Mouse (Mus musculus) hindbrain, embryonic 15.5 days (tissue): ENCODE data around the gene Siva1. TPM values are rescaled to one million over a fixed set of nuclear protein-coding genes. Genes with fewer than 3 reads are reported as not detected.

Experiments used
- ATAC-seq: fragments of 200-750 bp; cut with Nextera tagmentation; 2 replicates; pipeline ENCODE4 v1.8.0; 2017; ENCODE audit warnings: low read depth, moderate number of reproducible peaks, moderate TSS enrichment; ENCODE audit not compliant: low FRiP score
- H3K27ac ChIP-seq: fragments of 300-500 bp; sonication (generic); replicated peaks from 2 replicates; pipeline ENCODE4 v1.5.1; 2015; ENCODE audit warnings: mild to moderate bottlenecking, inconsistent platforms
- H3K27me3 ChIP-seq: fragments of 300-500 bp; sonication (generic); 2 replicates; pipeline ENCODE4 v1.6.1; 2015; ENCODE audit warnings: control low read depth, inconsistent platforms
- H3K36me3 ChIP-seq: fragments of 300-500 bp; sonication (generic); 2 replicates; pipeline ENCODE4 v1.6.1; 2015; ENCODE audit warnings: control low read depth, inconsistent platforms
- H3K4me1 ChIP-seq: fragments of 300-500 bp; sonication (generic); replicated peaks from 2 replicates; pipeline ENCODE4 v1.6.1; 2015; ENCODE audit warnings: control low read depth, inconsistent platforms
- H3K4me2 ChIP-seq: fragments of 300-500 bp; sonication (generic); 2 replicates; pipeline ENCODE4 v1.6.1; 2015; ENCODE audit warnings: moderate library complexity, mild to moderate bottlenecking, inconsistent platforms
- H3K4me3 ChIP-seq: fragments of 300-500 bp; sonication (generic); 2 replicates; pipeline ENCODE4 v1.5.1; 2015; ENCODE audit warnings: mild to moderate bottlenecking, inconsistent platforms
- H3K9ac ChIP-seq: fragments of 300-500 bp; sonication (generic); 2 replicates; pipeline ENCODE4 v1.6.1; 2015; ENCODE audit warnings: inconsistent platforms
- H3K9me3 ChIP-seq: fragments of 300-500 bp; sonication (generic); 2 replicates; pipeline ENCODE4 v1.6.1; 2016; ENCODE audit warnings: control low read depth, inconsistent platforms
- WGBS: fragments of 180-500 bp; shearing (Covaris S2); methylation state at CpG from one replicate; pipeline ENCODE4 v1.1.7; 2015; 5-methylcytosine and 5-hydroxymethylcytosine counted together
- polyA plus RNA-seq: library from polyadenylated mRNA; unstranded; fragments of >200 nt; fragmentation: Nextera tagmentation; extraction: Ambion mirVana; gene quantifications from 2 replicates; pipeline ENCODE4 v1.2.1, GENCODE M21; 2015

Siva1 gene
- polyA plus RNA-seq, 1 experiment from 2014 or later: 55.6 TPM

GRCm38 (mm10) chr12:112663303-112663702 is 18.8 kb downstream of the Siva1 start:
- peak overlapping the region; percentile 80 for H3K27ac ChIP-seq
- H3K4me1 ChIP-seq: peaks cover 80% of the 10 kb centered on the region
- H3K4me2 ChIP-seq: peak overlapping the region; percentile 33
- ATAC-seq: no peak
- H3K36me3 ChIP-seq: peaks cover 17% of the 10 kb centered on the region
- H3K9ac ChIP-seq: no peak overlapping the region
- H3K27me3 ChIP-seq: no peaks in the 10 kb centered on the region
- no peaks in the 10 kb centered on the region for H3K9me3 ChIP-seq
- no peak overlapping the region for H3K4me3 ChIP-seq
- WGBS: 54% methylated on average over 11 of the region's 11 CpGs

- peak; percentile 6; the same call in 1 of the 2 replicates for ATAC-seq
- Histone ChIP-seq H3K9me3 (no peaks in the 10 kb centered on the region), H3K27ac (peak overlapping the region; percentile 80), H3K4me1 (peaks cover 84% of the 10 kb centered on the region), H3K27me3 (no peaks in the 10 kb centered on the region), H3K4me3 (no peak overlapping the region), H3K36me3 (peaks cover 17% of the 10 kb centered on the region), H3K9ac (0 out of 2 replicates have a peak overlapping the region, but pooled peaks have one; percentile 0), H3K4me2 (peak overlapping the region; percentile 33)
- 33% methylated on average over 12 of the region's 12 CpGs for WGBS
These were observed 19.2 kb downstream of the Siva1 start for GRCm38 (mm10) chr12:112663716-112664115.

- Histone ChIP-seq H3K9me3 (no peaks in the 10 kb centered on the region), H3K27ac (peak overlapping the region; percentile 80), H3K9ac (0 out of 2 replicates have a peak overlapping the region, but pooled peaks have one; percentile 0), H3K4me3 (no peak overlapping the region), H3K4me1 (peaks cover 87% of the 10 kb centered on the region), H3K27me3 (no peaks in the 10 kb centered on the region), H3K4me2 (peak overlapping the region; percentile 33), H3K36me3 (peaks cover 17% of the 10 kb centered on the region)
- 13% methylated on average over 2 of the region's 2 CpGs for WGBS
- peak; percentile 21 for ATAC-seq
These were observed 19.6 kb downstream of the Siva1 start for GRCm38 (mm10) chr12:112664124-112664523.

GRCm38 (mm10) chr12:112664656-112665055 is 20.2 kb downstream of the Siva1 start:
- peak overlapping the region; percentile 24; the same call in 1 of the 2 replicates for H3K9ac ChIP-seq
- peak overlapping the region; percentile 80 for H3K27ac ChIP-seq
- H3K36me3 ChIP-seq: peaks cover 17% of the 10 kb centered on the region
- no peaks in the 10 kb centered on the region for H3K27me3 ChIP-seq
- no peak overlapping the region for H3K4me2 ChIP-seq
- no peak for ATAC-seq
- no peaks in the 10 kb centered on the region for H3K9me3 ChIP-seq
- peaks cover 90% of the 10 kb centered on the region for H3K4me1 ChIP-seq
- no peak overlapping the region for H3K4me3 ChIP-seq
- WGBS: 35% methylated on average over 5 of the region's 5 CpGs

- peak; percentile 13; the same call in 1 of the 2 replicates for ATAC-seq
- WGBS: 13% methylated on average over 18 of the region's 18 CpGs
These were observed 21.0 kb downstream of the Siva1 start for GRCm38 (mm10) chr12:112665445-112665844.

GRCm38 (mm10) chr12:112665881-112666544 is 21.5 kb downstream of the Siva1 start:
- no peaks in the 10 kb centered on the region for H3K27me3 ChIP-seq
- H3K27ac ChIP-seq: peak overlapping the region; percentile 80
- peaks cover 86% of the 10 kb centered on the region for H3K4me1 ChIP-seq
- H3K9me3 ChIP-seq: no peaks in the 10 kb centered on the region
- no peak overlapping the region for H3K4me3 ChIP-seq
- H3K36me3 ChIP-seq: peaks cover 17% of the 10 kb centered on the region
- no peak overlapping the region for H3K9ac ChIP-seq
- WGBS: 74% methylated on average over 9 of the region's 9 CpGs
- H3K4me2 ChIP-seq: peak overlapping the region; percentile 25; the same call in 1 of the 2 replicates
- ATAC-seq: no peak

More at GRCm38 (mm10) chr12:112665445-112665844, 21.0 kb downstream of the Siva1 start:
- H3K36me3 ChIP-seq: peaks cover 17% of the 10 kb centered on the region
- H3K9ac ChIP-seq: 0 out of 2 replicates have a peak overlapping the region, but pooled peaks have one; percentile 24
- no peaks in the 10 kb centered on the region for H3K27me3 ChIP-seq
- H3K9me3 ChIP-seq: no peaks in the 10 kb centered on the region
- no peak overlapping the region for H3K4me3 ChIP-seq
- peak overlapping the region; percentile 25; the same call in 1 of the 2 replicates for H3K4me2 ChIP-seq
- peaks cover 87% of the 10 kb centered on the region for H3K4me1 ChIP-seq
- H3K27ac ChIP-seq: peak overlapping the region; percentile 80

- Histone ChIP-seq H3K9me3 (no peaks in the 10 kb centered on the region), H3K4me3 (no peak overlapping the region), H3K4me1 (peaks cover 87% of the 10 kb centered on the region), H3K27me3 (no peaks in the 10 kb centered on the region), H3K27ac (no peak overlapping the region; the same call in 1 of the 2 replicates), H3K4me2 (no peak overlapping the region), H3K9ac (no peak overlapping the region), H3K36me3 (peaks cover 17% of the 10 kb centered on the region)
- 78% methylated on average over 10 of the region's 10 CpGs for WGBS
- no peak for ATAC-seq
These were observed 23.3 kb downstream of the Siva1 start for GRCm38 (mm10) chr12:112667619-112668297.

- 43% methylated on average over 9 of the region's 9 CpGs for WGBS
- H3K4me1 ChIP-seq: peaks cover 76% of the 10 kb centered on the region
- H3K4me2 ChIP-seq: peak overlapping the region; percentile 90; the same call in 1 of the 2 replicates
- H3K27ac ChIP-seq: no peak overlapping the region
- no peak for ATAC-seq
- peaks cover 17% of the 10 kb centered on the region for H3K36me3 ChIP-seq
- H3K4me3 ChIP-seq: no peak overlapping the region
- no peak overlapping the region for H3K9ac ChIP-seq
- H3K27me3 ChIP-seq: no peaks in the 10 kb centered on the region
- H3K9me3 ChIP-seq: no peaks in the 10 kb centered on the region
These were observed 26.4 kb downstream of the Siva1 start for GRCm38 (mm10) chr12:112670718-112671393.

GRCm38 (mm10) chr12:112671891-112672290 is 27.4 kb downstream of the Siva1 start:
- Histone ChIP-seq H3K4me1 (peaks cover 65% of the 10 kb centered on the region), H3K4me3 (peak overlapping the region; percentile 92), H3K9ac (peak overlapping the region; percentile 96; the same call in 1 of the 2 replicates), H3K4me2 (peak overlapping the region; percentile 90), H3K27ac (no peak overlapping the region), H3K36me3 (peaks cover 17% of the 10 kb centered on the region), H3K27me3 (no peaks in the 10 kb centered on the region), H3K9me3 (no peaks in the 10 kb centered on the region)
- ATAC-seq: no peak
- 81% methylated on average over 7 of the region's 7 CpGs for WGBS

GRCm38 (mm10) chr12:112672744-112673575 is 28.5 kb downstream of the Siva1 start:
- Histone ChIP-seq H3K9ac (peak overlapping the region; percentile 96), H3K4me1 (peaks cover 61% of the 10 kb centered on the region), H3K27ac (peak overlapping the region; percentile 91), H3K9me3 (no peaks in the 10 kb centered on the region), H3K4me2 (peak overlapping the region; percentile 90), H3K36me3 (peaks cover 15% of the 10 kb centered on the region), H3K27me3 (peaks cover 6% of the 10 kb centered on the region), H3K4me3 (peak overlapping the region; percentile 92)
- WGBS: 1% methylated on average over 21 of the region's 21 CpGs
- ATAC-seq: peak; percentile 24; the same call in 1 of the 2 replicates

- H3K27me3 ChIP-seq: peaks cover 13% of the 10 kb centered on the region
- H3K9ac ChIP-seq: peak overlapping the region; percentile 96
- under 1% methylated on average over 64 of the region's 68 CpGs for WGBS
- peak overlapping the region; percentile 91 for H3K27ac ChIP-seq
- no peaks in the 10 kb centered on the region for H3K9me3 ChIP-seq
- H3K4me2 ChIP-seq: peak overlapping the region; percentile 90
- H3K4me1 ChIP-seq: peaks cover 61% of the 10 kb centered on the region
- peak overlapping the region; percentile 92 for H3K4me3 ChIP-seq
- H3K36me3 ChIP-seq: peaks cover 9% of the 10 kb centered on the region; the same call in 1 of the 2 replicates
- ATAC-seq: peak; percentile 1; the same call in 1 of the 2 replicates
These were observed 29.2 kb downstream of the Siva1 start for GRCm38 (mm10) chr12:112673576-112674091.
